Mouse (Mus musculus) granulocyte monocyte progenitor cell, adult 5-6 weeks (primary cell): ENCODE measurements around the gene Fancg. TPM values are rescaled to one million over a fixed set of nuclear protein-coding genes. Genes with fewer than 3 reads are reported as not detected.

ENCODE experiments used
- ATAC-seq: replicated peaks from 2 replicates; pipeline ENCODE4 v1.8.0; 2016; ENCODE audit warnings: mild to moderate bottlenecking, moderate TSS enrichment, inconsistent platforms; ENCODE audit not compliant: poor library complexity, severe bottlenecking
- total RNA-seq, 2 experiments: library from RNA; stranded (forward) in 1 of 2; stranded (reverse) in 1 of 2; fragments of 200-712, 200-1000 nt in 1 of 2; fragments of >200 nt in 1 of 2; fragmentation: Nextera tagmentation in 1 of 2; gene quantifications; 2 replicates each; pipeline ENCODE4 v1.2.3; 2014 to 2017

The Fancg gene
- total RNA-seq, 2 experiments from 2014 or later: 21.8 to 29.0 TPM

DNA sequence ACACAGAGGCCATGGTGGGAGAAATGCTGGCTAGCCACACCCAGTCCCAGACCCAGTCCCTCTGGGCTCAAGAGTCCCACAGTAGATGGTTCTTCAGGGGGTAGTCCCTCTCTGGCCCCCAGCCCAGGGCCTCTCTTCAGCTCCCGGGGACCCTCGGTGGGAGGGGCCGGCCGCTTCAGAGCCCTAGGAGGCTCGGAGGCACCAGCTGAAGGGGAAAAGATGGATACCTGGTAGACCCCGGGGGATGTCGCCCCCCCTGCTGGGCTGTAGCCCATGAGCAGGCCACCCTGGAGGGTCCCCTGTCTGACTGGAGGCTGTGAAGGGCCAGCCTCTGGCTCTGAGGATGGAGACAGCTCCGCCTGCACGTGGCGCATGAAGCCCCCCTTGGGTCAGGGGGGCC, 26.1 kb upstream of the Fancg start:
- no peak for ATAC-seq

DNA sequence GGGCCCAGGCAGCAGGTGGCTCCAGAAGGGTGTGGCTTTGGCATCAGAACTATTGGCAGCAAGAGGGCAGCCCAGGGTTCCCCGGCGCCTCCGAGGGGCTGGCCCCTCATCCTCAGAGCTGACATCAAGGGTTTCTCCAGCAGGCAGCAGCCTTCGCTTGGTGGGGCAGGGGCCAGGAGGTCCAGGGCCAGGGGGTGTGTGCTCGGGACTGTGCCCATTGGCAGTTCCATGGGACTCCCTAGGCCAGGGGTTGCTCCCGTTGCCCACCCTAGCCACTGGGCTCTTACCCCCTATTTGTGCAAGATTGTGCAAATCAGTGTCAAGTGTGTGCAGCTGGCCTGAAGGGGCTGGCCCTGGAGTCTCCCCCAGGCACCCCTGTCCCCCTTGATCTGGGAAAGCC, 25.5 kb upstream of the Fancg start:
- ATAC-seq: no peak

DNA sequence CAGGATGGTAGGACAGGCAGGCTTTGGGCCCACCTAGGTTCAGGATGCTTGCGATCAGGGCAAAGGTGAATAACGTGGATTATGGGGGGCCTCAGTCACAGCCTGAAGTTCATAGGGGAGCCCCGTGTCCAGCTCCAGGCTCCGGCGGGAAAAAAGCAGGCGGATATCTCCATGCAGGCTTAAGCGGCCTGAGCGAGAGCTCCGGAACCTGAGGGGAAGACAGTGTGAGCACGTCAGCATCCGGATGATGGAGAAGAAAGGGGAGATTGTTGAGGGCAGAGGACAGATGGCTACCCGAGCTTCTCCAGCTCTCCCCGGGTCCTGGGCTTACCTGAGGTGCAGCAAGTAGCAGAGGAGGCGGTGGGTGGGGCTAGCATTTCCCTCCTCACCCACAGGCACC, 23.2 kb upstream of the Fancg start:
- no peak for ATAC-seq

GRCm38 (mm10) chr4:43032501-43032900, 22.2 kb upstream of the Fancg start:
- ATAC-seq: no peak

DNA sequence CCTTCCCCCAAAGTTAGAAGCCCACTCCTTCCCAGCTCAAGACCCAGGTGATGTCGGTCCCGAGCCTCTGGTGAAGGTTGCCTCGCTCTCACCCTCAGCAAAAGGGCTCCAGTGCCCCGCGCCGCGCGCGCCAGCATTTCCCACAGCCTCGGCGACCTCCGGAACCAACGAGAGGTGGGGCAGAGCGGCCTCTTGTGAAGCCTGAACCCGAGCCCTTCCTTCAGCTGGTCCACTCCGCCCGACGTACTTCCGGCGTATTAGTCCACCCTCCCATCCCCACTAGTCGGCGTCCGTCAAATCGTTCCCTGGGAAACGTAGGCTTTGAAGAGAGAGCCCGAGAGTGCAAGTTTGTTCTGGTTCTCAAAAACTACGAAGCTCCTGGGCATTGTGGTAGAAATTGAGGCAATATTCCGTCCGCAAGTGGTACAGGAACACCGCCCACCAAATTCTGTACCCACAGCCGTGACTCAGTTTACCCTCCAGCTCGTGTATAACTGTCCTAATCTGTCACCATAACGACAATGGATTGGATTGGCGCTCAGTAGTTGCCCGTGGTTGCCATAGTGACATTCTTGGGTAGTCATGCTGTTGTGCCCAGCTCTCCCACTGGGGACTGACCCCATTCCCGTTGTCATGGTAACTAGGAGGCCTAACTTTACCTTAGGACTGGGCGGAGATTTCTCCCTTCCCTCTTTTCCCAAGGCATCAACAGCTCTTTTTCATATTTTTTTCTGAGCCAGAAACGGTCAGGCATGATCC, 21.1 kb upstream of the Fancg start, which contains the start of gene Stoml2:
Gene Stoml2 (minus strand): TSS at position 474 of the 759 bp plus-strand sequence.
- ATAC-seq: peak; percentile 95

- ATAC-seq: peak; percentile 50
Observed at GRCm38 (mm10) chr4:43030780-43031230, 20.5 kb upstream of the Fancg start.

GRCm38 (mm10) chr4:43030352-43030751, 20.0 kb upstream of the Fancg start:
- ATAC-seq: no peak

- no peak for ATAC-seq
Observed at GRCm38 (mm10) chr4:43029749-43030148, 19.4 kb upstream of the Fancg start.

DNA sequence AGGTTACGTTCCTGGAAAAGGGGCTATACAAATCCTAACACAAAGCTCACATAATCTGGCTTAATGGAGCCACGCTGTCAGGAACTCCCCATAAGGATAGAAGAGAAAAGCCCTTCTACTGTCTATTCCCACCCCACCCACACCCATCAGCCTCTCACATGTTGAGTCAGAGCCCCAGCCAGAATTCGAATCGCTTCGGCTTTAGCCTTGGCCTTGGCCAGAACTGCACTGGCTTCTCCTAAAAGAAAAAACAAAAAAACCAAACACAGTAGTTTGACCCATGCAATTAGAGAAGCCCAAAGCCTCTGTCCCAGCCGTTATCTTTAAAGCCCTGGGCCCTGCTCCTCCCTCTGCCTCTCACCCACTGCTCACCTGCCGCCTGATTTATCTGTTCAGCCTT, 18.8 kb upstream of the Fancg start:
- ATAC-seq: no peak

- peak; percentile 89 for ATAC-seq
Observed at GRCm38 (mm10) chr4:43025084-43025960, 15.0 kb upstream of the Fancg start, which contains the start of gene Pigo. Pigo (minus strand) TSS chr4:43025819.

DNA sequence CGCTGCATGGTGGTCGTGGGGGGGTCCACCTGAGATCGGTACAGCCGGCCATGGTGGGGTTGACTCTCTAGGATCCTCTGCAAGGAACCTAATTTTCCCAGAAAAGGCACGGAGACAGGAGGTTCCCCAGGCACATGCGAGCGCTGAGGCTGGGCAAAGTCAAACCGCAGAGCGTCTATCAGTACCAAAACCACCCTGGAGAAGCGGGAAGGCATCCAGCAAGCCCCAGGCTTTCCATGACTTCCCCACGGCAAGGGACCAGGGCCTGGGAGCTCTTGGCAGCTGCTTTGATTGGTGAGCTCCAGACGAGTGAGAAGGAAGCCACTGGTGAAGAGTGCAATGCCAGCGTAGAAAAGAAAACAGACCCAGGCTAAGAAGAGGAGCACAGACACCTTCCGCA, 14.4 kb upstream of the Fancg start:
- ATAC-seq: no peak

DNA sequence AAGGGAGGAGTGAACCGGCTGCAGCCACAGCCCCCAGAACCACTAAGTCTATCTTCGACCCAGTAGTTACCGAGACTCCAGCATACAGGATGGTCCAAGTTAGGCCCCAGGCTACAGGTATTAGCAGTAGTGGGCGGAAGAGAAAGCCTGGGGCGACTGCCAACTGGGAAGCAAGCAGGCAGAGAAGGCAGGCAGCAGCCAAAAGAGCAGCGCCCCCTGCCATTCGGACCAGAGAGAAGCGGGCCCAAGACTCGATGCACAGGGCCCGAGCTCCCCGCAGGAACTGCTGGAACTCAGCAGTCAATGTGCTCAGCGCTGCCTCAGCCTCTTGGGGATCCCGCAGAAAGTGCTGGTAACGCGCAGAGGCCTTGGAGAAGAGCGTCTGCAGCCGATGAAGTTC, 11.0 kb upstream of the Fancg start:
- no peak for ATAC-seq

DNA sequence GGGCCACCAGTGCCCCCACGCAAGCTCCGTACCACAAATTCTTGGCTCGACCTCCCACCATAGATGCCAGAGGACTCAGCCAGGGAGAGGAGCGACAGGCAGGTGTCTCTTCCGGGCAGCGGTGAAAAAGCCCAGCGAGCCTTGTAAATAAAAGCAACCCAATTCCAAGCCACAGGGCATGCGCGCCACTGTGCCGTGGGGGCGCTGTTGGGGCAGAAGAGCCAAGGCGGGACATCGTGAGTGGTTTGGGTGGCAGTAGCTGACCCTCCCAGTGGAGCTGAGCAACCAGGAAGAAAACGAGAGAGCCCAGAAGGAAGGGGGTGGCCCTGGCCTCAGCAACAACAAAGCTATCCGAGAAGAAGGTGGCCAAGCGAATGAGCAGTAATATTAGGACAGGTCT, 10.6 kb upstream of the Fancg start:
- ATAC-seq: no peak

DNA sequence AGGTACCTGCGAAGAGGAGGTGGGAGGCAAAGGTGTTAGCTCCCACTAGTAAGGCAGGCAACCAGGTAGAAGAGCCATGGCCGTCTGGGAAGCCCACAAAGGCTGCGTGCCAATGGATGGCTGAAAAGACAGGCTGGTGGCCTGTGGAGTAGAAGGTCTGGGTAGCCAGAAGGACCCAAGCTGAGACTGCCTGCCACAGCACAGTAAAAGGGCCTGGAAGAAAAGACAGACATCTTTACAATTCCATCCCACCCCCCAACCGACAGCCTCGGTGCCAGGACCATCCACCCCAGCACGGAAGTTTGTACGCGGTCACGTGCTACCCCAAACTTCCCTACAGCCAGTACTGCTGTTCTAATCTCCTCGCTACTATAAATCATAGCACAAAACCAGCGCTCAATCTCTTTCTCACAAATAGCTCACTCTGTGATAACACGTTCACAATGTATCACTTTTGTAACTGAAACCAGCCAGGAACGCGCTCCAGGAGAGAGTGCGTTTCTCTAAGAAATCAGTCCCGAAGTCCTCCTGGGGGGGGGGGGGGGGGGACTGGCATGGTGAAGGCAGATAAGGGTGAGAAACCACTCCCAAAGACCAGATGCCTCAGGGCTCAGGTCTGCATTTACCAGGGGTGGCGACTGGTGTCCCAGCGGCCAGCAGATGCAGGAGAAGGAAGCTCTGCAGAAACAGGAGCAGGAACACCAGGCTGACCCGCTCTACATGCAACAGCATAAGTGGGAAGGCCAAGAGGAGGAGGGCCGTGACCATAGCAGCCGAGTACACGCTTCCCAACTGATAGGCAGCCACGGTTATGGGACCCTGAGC, 9.5 kb upstream of the Fancg start:
- ATAC-seq: no peak

DNA sequence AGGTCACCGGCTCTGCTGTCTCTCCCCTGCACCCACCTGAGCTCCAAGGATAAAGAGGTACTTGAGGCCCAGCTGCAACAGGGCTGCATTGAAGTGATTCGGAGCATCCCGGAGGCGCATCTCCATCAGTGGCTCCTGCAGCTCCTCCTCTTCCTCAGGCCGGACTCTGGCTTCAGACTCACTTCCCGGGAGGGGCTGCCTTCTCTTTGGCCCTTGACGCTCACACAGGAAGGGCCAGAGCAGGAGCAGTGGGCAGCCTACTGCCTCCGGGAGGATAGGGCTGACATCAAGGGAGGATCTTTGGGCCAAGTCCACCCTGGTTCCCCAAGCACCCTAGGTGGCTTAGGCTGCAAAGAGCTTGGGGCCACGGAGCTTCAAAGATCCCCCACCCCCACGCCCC, 8.9 kb upstream of the Fancg start:
- ATAC-seq: no peak

DNA sequence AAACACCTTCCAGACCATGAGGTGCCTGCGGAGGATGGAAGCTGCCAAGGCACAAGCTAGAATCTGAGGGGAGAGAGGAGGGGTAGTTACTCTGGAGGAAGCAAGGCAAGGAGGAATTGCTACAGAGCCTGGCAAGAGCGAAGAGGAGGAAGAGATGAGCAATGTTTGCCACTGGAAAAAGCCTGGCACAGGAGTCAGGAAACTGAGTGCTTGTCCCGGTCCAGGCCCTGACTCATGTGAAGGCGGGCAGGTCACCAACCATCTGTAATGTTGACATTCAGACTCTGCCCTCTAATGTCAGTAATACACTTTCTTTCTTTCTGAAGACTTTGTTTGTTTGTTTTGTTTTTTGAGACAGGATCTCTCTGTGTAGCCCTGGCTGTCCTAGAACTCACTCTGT, 7.8 kb upstream of the Fancg start:
- ATAC-seq: no peak

- no peak for ATAC-seq
Observed at GRCm38 (mm10) chr4:43012091-43012490, 1.8 kb upstream of the Fancg start.

GRCm38 (mm10) chr4:43005765-43006164, 4.5 kb downstream of the Fancg start:
- peak; percentile 65 for ATAC-seq

DNA sequence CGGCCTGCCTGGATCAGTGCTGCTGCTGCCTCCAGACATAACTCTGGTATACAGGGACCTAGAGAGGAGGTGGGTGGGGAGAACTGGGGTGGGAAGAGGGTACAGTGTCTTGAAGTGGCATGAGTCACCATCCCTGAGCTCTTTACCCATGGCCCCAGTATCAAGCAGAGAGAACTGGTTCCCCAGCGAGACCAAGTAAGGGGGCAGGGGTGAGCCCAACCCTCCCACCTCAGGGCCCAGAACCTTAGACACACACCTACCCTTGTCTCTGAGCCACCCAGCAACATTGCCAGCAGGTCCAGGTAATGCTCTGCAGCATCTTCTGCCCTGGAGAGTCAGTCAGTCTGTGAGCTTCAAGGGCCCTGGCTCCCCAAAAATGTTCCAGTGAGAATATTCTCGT, 5.4 kb downstream of the Fancg start:
- no peak for ATAC-seq

GRCm38 (mm10) chr4:43002756-43003439, 7.4 kb downstream of the Fancg start:
- no peak for ATAC-seq
